Mouse (Mus musculus): Measurements from ENCODE around the gene 1700080O16Rik.

Gene 1700080O16Rik

GRCm38 (mm10) chrX:51972672-51973071 is at the start of gene 1700080O16Rik:
Gene 1700080O16Rik (minus strand): TSS chrX:51972772.
- DNase-seq (ENCODE audit: low read depth in 1 of 2, low spot score in 2 of 2) = no peak

- DNase-seq (ENCODE audit: low read depth in 1 of 2, low spot score in 2 of 2) = no peak
Measured at GRCm38 (mm10) chrX:52017660-52018059, 45.1 kb upstream of the 1700080O16Rik start.

- no peak for DNase-seq (ENCODE audit: low read depth in 1 of 2, low spot score in 2 of 2)
Measured at GRCm38 (mm10) chrX:52000072-52000471, 27.5 kb upstream of the 1700080O16Rik start.

- no peak for DNase-seq (ENCODE audit: low read depth in 1 of 2, low spot score in 2 of 2)
Measured at GRCm38 (mm10) chrX:51999426-51999825, 26.9 kb upstream of the 1700080O16Rik start.

DNA sequence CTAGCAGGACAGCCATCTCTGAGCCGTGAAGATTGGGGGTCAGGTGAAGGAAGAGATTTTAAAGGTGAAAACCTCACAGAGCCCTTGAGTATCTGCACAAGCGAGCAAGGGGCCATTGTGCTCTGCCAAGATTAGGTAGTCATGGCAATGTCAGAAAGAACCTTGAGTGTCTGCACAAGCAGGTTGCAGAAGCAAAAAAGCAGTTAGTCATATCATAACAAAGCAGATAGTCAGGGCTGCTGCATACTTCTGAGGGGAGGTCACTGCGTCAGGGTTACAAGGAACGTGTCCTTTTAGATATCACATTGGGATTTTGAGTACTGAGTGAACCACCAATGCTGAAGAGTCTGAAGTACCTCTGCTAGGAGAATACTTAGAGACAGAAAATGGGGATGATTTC is 3.8 kb upstream of the 1700080O16Rik start:
- DNase-seq (ENCODE audit: low read depth in 1 of 2, low spot score in 2 of 2) = no peak

GRCm38 (mm10) chrX:51974618-51975017 is 2.0 kb upstream of the 1700080O16Rik start:
- DNase-seq (ENCODE audit: low read depth in 1 of 2, low spot score in 2 of 2) = no peak

DNA sequence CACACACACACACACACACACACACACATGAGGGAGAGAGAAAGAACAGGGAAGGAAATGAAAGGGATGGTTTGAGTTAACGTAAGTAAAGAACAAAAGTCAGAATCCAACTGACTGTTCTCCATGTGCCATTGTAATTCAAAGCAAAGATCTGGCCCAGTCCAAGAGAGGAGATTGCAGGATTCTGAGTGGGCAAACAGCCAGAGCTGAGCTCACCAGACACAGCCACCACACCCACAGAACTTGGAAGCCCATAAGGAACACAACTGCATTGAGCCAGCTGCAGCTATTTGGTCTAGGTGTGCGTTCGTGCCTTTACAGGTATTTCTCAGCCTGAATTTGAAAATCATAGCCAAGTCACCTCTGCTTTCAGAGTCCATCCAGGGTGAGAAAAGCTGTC is 24.5 kb downstream of the 1700080O16Rik start:
- DNase-seq (ENCODE audit: low read depth in 1 of 2, low spot score in 2 of 2) = no peak

DNA sequence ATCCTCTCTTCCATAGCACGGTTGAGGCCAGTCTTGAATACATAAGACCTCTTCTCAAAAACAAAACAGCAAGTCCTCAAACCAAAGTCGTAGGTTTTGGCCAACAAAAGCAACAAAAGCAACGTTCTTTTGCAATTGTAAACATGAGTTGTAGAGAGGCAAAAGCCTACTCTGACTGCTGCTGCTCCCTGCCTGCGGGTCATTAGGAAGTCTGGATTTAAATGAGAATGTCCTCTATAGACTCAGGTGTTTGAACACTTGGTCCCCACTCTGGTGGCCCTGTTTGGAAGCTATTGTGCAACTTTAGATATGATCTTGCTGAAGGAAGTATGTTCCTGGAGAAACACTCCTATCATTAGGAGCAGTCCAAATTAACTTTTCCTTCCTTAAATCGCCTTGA is 34.5 kb downstream of the 1700080O16Rik start:
- DNase-seq (ENCODE audit: low read depth in 1 of 2, low spot score in 2 of 2) = no peak

DNA sequence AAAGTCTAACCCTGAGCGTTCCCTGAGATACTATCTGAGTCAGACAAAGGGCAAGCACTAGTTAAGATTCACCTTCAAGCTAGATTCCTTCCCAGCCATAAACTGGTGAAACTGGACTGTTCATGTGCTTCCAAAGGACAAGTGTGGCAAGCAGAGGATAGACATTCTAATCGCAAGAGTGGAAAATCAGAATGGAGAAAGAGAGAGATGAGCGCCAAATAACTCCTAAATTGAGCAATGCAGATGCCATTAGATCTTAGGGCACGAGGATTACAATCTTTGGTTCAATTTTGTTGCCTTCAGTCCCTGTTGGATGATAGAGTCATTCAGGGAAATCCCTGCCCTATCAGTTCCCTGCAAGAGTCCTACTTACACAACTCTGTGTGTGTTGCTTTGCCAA is 53.5 kb downstream of the 1700080O16Rik start:
- DNase-seq (ENCODE audit: low read depth in 1 of 2, low spot score in 2 of 2) = no peak

Data from monocyte, adult 2 months (primary cell).